Mouse (Mus musculus) erythroblast, adult 5-6 weeks (primary cell): ENCODE measurements around the gene Stoml1. TPM values are rescaled to one million over a fixed set of nuclear protein-coding genes. Genes with fewer than 3 reads are reported as not detected.

Experiments used
- ATAC-seq: replicated peaks from 2 replicates; pipeline ENCODE4 v1.8.0; 2016; ENCODE audit warnings: moderate number of reproducible peaks, mild to moderate bottlenecking, moderate TSS enrichment, inconsistent platforms; ENCODE audit not compliant: poor library complexity, low FRiP score, severe bottlenecking
- total RNA-seq, 2 experiments: library from RNA; stranded (forward) in 1 of 2; stranded (reverse) in 1 of 2; fragments of 150-400 nt in 1 of 2; fragments of 200-764, 138-1000 nt in 1 of 2; gene quantifications; 2 replicates each; pipeline versions ENCODE4 v1.2.3 to v1.2.4; 2015 to 2017; ENCODE audit warnings: low replicate concordance in 2 of 2

Stoml1 gene
- total RNA-seq, 2 experiments from 2014 or later, result 1.2 to 2.3 TPM

DNA sequence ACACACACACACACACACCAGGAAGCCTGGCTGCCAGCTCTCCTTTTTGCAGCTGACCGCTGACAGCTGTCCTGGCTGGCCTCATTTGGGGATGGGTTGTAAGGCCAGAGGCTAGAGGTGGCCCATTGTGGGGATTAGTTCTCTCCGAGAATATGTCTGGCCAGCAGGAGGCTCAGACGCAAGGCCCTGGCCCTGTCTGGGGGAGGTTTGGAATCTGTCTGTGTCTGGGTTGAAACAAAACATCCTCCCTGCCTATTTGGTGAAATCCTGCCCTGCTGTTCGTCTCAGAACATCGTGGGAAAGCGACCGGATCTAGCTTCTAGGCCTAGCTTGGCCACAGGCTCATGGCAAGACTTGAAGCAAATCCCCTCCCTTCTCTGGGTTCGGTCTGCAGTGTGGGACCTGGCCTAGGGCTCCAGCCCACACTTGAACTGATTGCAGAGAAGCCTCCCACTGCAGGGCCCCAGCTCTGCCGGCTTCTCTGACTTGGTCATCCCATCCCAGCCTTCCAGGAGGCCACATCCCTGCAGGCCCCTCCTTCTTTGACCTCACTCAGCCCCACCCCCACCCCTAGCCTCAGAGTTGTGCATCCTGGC, 42.9 kb downstream of the Stoml1 start:
- ATAC-seq, result no peak

DNA sequence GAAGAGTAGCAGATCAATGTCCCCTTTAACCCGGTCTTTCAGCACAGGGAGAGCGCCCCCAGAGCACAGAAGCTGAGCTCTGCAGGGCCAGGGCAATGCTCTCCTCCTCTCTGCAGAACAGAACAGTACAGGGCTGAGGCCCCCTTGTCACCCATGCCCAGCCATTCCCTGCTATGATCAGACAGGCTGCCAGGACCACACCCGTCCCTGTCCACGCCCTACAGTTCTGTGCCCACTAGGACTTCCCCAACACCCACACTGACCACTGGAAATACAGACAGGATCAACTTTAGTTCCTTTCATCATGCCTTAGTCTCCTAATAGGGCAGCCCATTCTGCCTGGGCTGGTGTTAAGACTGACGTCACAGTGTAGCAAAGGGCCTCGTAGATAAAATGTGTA, 44.1 kb downstream of the Stoml1 start:
- ATAC-seq, result no peak

DNA sequence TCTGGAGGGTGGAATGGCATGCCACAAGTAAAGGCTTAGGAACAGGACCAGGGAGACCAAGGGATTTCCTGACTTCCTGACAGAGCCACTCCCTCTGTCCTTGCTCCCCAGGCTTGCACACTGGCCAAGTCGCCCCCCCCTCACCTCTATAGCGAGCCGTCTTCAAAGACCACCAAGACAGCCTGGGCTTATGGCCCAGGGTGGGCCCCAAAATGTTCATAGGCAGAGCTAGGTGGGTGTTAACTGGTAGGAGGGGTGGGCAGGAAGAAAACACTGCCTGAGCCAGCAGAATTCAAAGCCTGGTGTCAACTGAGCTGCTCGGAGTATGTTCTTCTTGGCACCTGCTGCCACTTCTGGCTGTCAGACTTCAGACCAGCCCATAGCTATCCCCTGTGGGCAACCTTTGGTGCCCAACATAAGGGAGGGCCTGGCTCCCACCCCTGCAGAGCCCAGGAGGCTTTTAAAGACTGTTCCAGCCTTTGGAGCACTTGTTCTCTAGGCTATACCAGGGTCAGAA, 45.1 kb downstream of the Stoml1 start:
- no peak for ATAC-seq

DNA sequence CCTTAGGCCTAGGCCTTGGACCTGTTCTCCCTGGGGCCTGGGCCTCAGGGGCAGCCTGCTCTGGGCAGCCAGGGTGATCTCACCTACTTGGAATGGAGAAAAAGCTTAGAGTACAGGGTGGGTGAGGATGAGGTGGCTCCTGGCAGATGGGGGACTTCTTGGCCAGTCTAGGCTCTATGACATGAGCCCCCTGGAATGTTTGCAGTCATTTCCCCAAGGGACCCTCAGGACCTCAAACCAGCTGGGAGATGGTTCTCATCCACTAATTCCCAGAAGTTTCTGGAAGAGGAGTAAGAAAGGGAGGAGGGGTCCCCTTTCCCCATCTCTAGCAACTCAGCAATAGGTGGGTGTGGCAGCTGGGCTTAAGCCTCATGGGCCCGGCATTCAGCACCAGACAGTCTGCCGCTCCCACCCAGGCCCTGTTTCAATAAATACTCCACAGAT, 46.4 kb downstream of the Stoml1 start:
- ATAC-seq, result no peak

DNA sequence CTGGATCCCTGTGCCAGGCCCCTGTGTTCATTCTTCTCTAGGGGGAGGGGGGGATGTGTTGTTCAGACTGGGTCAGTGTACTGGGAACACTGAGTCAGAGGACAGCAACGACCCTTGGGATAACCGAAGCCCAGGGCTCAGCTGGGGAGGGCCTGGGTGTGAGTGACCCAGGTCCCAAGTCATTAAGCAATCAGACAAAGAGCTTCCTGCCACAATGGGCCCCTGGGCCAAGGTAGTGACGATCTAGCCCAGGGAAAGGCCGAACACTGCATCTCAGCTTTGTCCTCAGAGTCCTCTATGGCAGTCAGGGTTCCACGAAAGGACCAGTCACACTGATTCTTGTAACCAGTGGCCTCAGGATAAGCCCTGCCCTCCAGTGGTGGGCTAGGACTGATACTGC, 50.2 kb downstream of the Stoml1 start:
- ATAC-seq, result no peak

DNA sequence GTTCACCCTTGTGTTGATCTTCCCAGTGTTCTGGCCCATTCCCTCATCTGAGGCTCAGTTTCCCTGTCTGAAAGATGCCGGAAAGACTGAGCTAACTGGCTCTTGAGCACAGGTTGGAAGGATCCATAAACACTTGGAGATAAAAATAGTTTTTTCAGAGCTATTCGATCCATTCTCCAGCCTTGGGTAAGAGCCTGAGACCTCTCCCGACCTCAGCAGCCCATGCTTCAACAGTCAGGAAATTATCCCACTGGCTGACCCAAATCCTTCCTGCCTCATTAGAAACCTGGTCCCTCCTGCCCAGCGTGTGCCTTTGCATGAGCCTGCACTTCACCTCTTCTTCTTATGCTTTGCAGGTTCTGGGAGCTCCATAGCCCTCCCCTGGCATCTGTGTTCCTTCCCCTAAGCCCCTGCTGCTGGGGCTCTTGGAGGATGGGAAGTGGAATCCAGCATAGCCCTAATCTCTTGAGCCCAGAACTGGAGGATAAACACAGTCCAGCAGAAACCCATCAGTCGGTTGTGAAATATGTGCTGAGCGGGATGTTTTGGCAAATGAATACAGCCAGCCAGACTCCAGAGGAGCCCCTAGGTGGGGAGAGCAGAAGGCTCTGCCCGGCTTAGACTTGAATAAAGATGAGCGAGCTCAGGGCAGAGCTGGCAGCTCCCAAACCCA, 50.8 kb downstream of the Stoml1 start:
- no peak for ATAC-seq

DNA sequence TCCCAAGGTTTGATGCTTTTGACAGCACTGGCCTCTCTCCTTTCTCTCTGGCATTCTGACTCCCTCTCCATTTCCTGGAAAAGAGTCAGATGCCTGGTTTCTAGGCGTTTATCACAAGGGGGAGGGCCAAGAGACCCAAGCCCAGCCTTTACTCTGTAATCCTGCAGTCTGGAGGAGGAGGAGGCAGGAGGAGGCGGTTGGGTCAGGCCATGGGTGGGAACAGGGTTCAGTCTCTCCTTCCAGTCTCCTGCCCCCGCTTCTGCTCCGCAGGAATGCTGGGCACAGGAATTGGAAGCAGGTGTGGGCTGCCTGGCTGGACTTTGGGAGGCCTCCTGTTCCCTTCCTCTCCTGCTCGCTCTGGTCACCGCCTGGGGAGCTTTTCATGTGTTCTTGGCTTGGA, 52.7 kb downstream of the Stoml1 start:
- ATAC-seq, result no peak

DNA sequence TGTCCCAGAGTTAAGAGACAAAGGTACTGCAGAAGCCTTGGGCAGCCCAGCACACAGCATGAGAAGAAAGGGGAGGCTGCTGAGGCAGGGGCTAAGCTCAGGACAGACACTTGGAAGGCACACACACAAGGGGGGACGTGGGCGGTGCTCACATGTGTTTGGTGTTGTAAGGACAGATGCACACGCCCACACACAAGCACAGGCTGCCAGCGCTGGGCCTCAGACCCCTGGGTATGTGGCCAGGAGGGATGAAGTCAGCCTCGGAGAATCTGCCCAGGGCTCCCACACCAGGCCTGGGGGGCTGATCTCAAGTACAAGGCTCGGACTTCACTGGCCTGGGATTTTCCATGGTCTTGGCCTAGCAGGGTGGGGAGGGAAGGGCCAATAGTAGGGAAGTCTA, 55.4 kb downstream of the Stoml1 start:
- no peak for ATAC-seq

DNA sequence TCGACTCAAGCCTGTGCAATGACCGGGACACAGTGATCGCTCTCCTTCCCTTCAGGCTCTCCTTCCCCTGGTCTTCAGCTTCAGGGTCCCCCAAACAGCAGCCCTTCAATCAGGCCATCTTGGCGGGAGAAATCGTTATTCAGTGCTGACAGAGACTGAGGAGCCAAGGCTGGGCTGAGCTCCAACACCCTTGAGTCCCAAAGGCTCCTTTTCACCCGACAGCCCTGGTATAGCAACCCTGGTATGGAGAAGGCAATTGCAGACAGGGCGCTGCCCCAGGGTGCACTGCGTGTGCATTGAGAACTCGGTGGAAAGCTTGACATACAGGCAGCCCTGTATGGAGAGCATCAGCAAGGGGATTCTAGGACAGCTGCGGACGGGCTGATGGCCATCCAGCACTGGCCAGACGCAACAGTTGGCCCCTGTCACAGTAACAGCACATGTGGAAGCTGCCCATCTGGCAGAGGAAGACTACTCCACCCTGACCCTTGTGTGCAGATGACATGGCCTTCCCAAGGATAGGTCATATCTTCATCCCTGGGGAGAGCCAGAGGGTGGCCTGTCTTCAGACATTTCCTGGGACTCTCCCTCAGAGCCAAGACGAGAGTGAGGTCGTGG, 57.2 kb downstream of the Stoml1 start:
- no peak for ATAC-seq

DNA sequence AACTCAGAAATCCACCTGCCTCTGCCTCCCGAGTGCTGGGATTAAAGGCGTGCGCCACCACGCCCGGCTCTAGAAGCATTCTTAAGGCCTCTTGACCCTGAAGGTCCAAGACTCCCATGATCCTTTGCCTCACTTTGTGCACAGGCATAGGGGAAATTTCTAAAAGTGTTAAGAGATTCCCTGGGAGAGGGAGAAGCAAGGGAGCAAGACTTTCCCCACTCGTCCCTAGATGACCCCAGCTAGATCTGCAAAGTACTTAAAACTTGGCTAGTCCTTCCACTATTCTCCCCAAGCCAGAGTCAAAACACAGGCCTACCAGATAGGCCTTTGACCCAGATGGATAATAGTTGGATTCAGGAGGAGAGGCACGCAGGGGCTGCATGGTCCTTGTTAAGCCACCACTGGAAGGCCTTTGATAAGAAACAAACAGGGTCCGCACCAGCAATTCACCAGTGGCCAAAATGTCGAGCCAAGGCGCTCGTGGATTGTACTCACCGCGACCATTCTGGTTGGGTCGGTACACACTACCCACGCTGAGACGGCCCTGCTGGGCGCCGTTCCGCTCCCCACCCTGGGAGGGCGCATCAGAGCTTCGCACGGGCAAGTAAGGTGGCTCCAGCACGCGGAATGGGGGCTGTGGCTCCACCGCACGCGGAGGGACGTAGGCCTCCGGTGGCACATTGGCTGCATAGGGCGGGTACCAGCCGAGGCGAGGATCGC, 58.4 kb downstream of the Stoml1 start:
- ATAC-seq, result no peak

Other genes with a start within 250 kb of the Stoml1 start
- 0.63 and 2.3 TPM in 2 replicates for gene Cyp11a1, start 246.8 kb upstream of the Stoml1 start, total RNA-seq (2015; ENCODE audit: low replicate concordance)
- gene Cyp11a1, start 246.8 kb upstream of the Stoml1 start, total RNA-seq (2017; ENCODE audit: low replicate concordance), result 1.7 and 2.3 TPM in 2 replicates
- not detected in 2 replicates for gene Stra6, start 189.4 kb upstream of the Stoml1 start, total RNA-seq (2015; ENCODE audit: low replicate concordance)
- gene Stra6, start 189.4 kb upstream of the Stoml1 start, total RNA-seq (2017; ENCODE audit: low replicate concordance), result not detected in 2 replicates
- not detected in 2 replicates for gene Ccdc33, start 134.3 kb upstream of the Stoml1 start, total RNA-seq (2015; ENCODE audit: low replicate concordance)
- gene Ccdc33, start 134.3 kb upstream of the Stoml1 start, total RNA-seq (2017; ENCODE audit: low replicate concordance), result not detected in 2 replicates
- 0.63 TPM in 1 of 2 replicates, not detected in the other for gene Islr, start 48.9 kb upstream of the Stoml1 start, total RNA-seq (2015; ENCODE audit: low replicate concordance)
- gene Islr, start 48.9 kb upstream of the Stoml1 start, total RNA-seq (2017; ENCODE audit: low replicate concordance), result not detected in 2 replicates
- gene Islr2, start 48.8 kb upstream of the Stoml1 start, total RNA-seq (2015; ENCODE audit: low replicate concordance), result not detected in 2 replicates
- not detected in 2 replicates for gene Islr2, start 48.8 kb upstream of the Stoml1 start, total RNA-seq (2017; ENCODE audit: low replicate concordance)
- 43.0 and 50.8 TPM in 2 replicates for gene Pml, start 3.4 kb upstream of the Stoml1 start, total RNA-seq (2015; ENCODE audit: low replicate concordance)
- gene Pml, start 3.4 kb upstream of the Stoml1 start, total RNA-seq (2017; ENCODE audit: low replicate concordance), result 51.6 and 69.0 TPM in 2 replicates
- gene Loxl1, start 60.0 kb downstream of the Stoml1 start, total RNA-seq (2015; ENCODE audit: low replicate concordance), result not detected in 2 replicates
- 0.17 TPM in 1 of 2 replicates, not detected in the other for gene Loxl1, start 60.0 kb downstream of the Stoml1 start, total RNA-seq (2017; ENCODE audit: low replicate concordance)
- not detected in 2 replicates for gene Tbc1d21, start 117.3 kb downstream of the Stoml1 start, total RNA-seq (2015; ENCODE audit: low replicate concordance)
- gene Tbc1d21, start 117.3 kb downstream of the Stoml1 start, total RNA-seq (2017; ENCODE audit: low replicate concordance), result not detected in 2 replicates
- not detected in 2 replicates for gene Insyn1, start 235.4 kb downstream of the Stoml1 start, total RNA-seq (2015; ENCODE audit: low replicate concordance)
- gene Insyn1, start 235.4 kb downstream of the Stoml1 start, total RNA-seq (2017; ENCODE audit: low replicate concordance), result not detected in 2 replicates